Mouse (Mus musculus) ES-CJ7 (cell line): Measurements from ENCODE around the gene Six3.
A peak's percentile ranks its signal among the peaks of the same experiment; 100 is the strongest.

ENCODE experiments used
- DNase-seq: peaks from one replicate; pipeline ENCODE4 v3.0.0; 2011; ENCODE audit warnings: low read depth, low spot score

Six3 gene

GRCm38 (mm10) chr17:85611521-85612515 is 1.6 kb upstream of the Six3 start:
- DNase-seq, result peak; percentile 22

DNA sequence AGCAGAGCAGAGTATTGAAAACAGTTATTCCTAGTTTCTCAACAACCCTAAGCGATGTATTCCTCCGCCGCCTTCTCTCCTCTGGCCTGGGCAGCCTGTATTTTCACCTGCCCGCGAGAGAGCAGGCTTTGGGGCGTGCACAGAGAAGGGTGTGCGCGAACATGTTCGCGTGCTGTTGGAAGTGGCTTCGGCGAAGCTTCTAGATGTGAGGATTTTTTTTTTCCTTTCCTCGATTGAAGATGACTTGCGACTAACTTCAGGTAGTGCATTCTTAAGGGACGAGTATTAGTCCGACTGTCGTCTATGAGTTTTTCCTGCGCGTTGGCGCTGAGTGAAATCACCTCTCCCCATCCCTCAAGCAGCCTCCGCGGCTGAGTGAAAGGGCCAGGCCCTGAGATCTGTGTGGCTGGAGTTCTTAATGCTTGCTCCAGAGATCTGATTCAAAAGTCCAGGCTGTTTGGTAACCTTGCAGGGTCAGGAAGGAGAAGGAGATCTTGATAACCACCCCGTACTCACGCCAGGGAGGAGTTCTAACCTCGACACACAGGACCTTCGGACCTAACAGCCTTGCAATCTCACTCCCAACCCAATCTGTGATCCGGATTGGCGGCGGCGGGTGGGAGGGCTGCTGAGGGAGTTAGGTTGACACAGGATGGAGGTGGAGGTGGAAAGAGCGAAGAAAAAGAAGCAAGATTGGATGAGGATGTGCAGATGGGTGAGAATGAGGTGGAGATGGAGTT is 712 bp upstream of the Six3 start:
- peak; percentile 64 for DNase-seq

GRCm38 (mm10) chr17:85614011-85614721 is 758 bp downstream of the Six3 start:
- peak; percentile 71 for DNase-seq

GRCm38 (mm10) chr17:85614722-85615331 is 1.4 kb downstream of the Six3 start:
- DNase-seq, result peak; percentile 69

DNA sequence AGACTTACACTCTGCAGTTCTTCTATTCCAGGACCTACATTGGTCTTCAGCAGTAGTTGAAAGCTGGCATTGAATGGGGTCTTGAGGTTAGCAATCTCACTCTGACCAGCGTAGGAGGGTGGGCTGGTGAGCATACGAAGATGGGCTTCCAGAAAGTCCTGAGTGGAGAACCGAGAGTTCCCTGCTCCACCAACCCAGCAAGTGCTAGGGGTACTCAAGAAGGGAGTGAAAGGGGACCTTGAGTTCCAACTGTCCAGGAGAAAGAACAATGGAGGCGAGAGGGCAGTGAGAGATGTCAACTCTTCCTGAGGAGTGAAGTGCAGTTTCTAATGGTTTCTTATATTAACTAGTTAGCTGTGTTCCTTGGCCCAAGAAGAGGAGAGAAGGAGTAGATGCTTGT is 2.2 kb downstream of the Six3 start:
- peak; percentile 37 for DNase-seq

GRCm38 (mm10) chr17:85616526-85617500 is 3.4 kb downstream of the Six3 start:
- peak; percentile 77 for DNase-seq

GRCm38 (mm10) chr17:85617566-85618358 is 4.4 kb downstream of the Six3 start:
- DNase-seq, result peak; percentile 84

- DNase-seq, result peak; percentile 43
These were observed 5.1 kb downstream of the Six3 start for GRCm38 (mm10) chr17:85618359-85619112.

DNA sequence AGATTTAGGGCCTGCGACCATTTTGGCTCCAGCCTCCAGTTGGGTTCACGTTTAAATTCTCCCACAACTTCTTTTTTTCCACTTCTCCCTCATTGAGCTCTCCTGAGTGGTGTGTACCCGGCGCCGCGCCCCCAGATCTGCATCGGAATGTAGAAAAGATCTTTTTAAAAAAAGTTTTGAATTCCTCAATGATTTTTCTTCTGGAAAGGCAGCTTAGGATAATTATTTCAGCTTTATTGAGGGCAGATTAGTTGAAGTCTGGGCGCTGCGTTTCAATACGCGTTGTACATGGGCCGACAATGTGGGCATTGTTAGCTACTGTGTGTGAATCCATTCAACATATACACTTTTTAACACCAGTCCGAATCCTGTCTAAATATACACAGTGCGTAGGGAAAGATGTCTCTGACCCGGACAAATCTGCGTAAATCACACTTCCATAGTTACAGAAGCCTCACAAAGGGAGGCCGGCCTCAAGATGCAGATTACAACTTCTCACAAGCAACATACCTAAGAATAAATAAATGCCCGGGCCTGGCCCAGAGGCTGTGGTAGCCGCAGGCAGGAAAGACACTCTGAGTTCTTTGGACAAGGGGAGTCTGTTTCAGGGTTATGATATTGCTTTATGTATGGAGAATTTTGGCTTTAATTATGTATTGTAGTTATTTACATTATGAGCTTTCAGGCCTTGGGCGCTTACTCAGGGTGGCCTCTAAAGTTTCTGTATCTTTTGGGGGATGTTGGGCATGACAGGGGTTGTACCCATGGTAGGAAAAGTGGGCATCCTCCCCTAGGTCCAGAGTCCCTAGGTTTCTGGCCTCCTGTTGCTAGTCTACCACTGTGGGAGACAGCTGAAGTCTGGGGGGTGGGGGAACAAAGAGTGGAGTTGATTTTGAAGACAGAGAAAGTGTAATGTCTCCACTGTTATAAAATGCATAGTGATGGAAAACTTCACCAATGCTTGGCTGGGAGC is 6.0 kb downstream of the Six3 start:
- no peak for DNase-seq

DNA sequence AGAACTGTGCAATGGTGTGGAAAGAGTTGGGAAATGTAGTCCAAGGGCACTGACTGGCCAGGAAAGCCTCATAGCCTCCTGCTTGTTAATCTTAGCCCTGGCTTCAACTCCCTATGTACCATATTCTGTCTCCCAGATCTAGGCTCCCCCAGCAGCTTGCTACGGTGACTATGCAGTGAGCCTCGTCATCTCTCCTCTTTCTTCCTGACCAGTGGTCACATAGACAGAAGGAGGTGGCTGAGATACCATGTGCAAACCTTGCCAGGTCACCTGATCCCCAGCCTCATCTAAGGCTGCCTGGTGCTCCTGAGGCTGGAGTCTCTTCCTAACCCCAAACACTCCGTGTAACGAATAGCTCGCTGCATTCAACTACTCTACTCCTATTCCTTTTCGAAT is 6.7 kb downstream of the Six3 start:
- DNase-seq, result peak; percentile 32

GRCm38 (mm10) chr17:85620680-85621504 is 7.5 kb downstream of the Six3 start:
- DNase-seq, result peak; percentile 76

- DNase-seq, result peak; percentile 62
These were observed 8.3 kb downstream of the Six3 start for GRCm38 (mm10) chr17:85621505-85622310.

GRCm38 (mm10) chr17:85622493-85623157 is 9.2 kb downstream of the Six3 start:
- DNase-seq, result peak; percentile 49

GRCm38 (mm10) chr17:85623161-85624050 is 10.0 kb downstream of the Six3 start:
- DNase-seq, result peak; percentile 60
